Mouse (Mus musculus) gastrocnemius, postnatal 14 days (tissue): ENCODE data around the gene Akt1s1. TPM values are rescaled to one million over a fixed set of nuclear protein-coding genes. Genes with fewer than 3 reads are reported as not detected.

ENCODE experiments used
- DNase-seq: peaks from one replicate; pipeline ENCODE4 v3.0.0; 2021; ENCODE audit warnings: mixed read lengths
- intact Hi-C: fragments of 180-260 bp; cut with DNase I; formaldehyde crosslinking; loops from one replicate; pipeline ENCODE4 v1.15.1; 2025; ENCODE audit warnings: low total_unique reads
- microRNA-seq, 2 experiments: library from miRNA; unstranded; fragments of <30 nt; microRNA quantifications; one replicate each; pipeline ENCODE4 v1.2.0; 2021
- total RNA-seq, 2 experiments: library from RNA; stranded (reverse); gene quantifications; 2 replicates each; pipeline ENCODE4 v1.2.3; 2021

Gene Akt1s1
- total RNA-seq, 2 experiments from 2014 or later = 85.9 to 86.7 TPM

DNA sequence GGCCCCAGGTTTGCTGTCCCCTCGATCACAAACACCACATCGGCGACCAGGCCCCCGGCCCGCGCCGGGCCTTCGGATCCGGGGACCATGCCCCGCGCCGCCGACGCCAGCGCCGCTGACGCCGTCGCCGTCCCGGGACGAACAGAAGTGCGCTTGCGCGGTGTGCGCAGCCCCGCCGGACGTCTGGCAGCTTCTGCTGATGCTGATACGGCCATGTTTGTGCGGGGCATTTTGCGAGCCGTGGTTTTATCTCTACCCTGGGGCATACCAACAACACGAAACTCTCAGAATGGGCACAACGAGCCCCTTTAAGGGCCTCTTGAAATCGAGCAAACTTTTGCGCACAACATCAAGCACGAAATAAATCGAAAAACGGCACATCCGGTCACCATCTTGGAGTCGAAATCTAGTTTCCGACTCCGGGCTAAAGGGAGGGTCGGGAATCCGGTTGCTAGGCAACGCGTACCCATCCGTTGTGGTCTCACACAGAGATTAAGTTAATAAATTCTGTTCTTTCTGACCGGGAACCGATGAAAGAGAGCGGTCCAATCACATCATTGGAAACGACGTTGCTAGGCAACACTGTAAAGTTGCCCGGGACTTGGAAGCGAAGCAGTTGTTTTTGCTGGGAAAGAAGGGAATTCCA is 43.6 kb downstream of the Akt1s1 start, which contains the start of gene Med25:
Med25 (minus strand) TSS at position 437 of the 646 bp plus-strand sequence.
- intact Hi-C loops = no loop called here

GRCm38 (mm10) chr7:44893197-44893596 is 44.4 kb downstream of the Akt1s1 start:
- DNase-seq = no peak
- intact Hi-C loops = no loop called here

More for the DNA sequence above, 43.6 kb downstream of the Akt1s1 start, which contains the start of gene Med25:
- peak; percentile 88 for DNase-seq

DNA sequence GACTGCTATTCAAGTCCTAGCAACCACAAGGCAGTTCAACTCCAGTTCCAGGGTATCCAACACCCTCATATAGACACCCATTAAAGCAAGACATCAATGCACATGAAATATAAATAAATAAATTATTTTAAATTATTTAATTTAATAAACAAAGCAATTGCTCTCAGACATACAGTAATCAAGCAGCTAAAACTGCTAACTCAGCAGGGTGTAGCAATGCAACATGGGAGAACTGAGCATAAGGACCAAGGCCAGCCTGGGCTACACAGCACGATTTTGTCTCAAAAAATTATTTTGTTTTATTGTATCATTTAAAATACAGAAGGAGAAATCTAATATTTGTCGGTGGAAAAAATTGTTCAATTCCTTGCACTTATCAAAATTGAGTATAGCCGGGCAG is 45.4 kb downstream of the Akt1s1 start:
- intact Hi-C loops = no loop called here
- no peak for DNase-seq

DNA sequence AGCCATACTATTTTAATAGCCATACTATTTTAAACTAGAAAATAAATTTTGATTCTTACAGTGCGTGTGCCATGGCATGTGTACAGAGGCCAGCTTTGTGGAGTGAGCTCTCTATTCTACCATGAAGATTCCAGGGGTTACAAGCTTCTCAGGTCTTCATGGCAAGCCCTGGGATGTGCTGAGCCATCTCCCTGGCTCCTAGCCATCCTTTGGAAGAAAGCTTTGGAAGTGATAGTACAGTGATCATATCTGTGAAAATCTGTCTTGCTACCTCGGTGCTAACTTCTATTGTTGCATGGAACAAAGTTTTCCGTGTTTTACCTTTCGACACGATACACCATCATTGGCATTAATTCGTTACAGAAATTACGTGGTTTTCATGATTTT is 46.4 kb downstream of the Akt1s1 start:
- intact Hi-C loops = no loop called here
- no peak for DNase-seq

- intact Hi-C loops = no loop called here
Measured at GRCm38 (mm10) chr7:44895593-44896434, 47.0 kb downstream of the Akt1s1 start, which contains the start of gene Fuz. Fuz (plus strand) TSS chr7:44896079.

DNA sequence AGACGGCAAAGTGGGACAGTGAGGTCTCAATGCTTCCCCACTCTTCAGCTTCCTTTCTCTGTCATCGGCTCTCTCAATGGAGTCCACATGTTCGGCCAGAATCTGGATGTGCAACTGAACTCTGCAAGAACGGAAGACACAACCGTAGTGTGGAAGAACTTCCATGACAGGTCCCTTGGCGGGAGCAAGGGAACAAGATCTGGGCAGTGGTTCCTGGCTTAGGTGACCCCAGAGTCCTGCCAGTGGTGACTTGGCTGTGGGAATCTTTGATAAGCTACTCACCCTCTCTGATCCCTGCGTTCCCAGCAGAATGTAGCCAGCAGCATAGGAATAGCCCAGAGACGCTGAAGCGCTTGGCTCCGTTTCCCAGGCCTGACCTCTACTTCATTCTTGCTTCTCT is 47.7 kb downstream of the Akt1s1 start:
- DNase-seq = peak; percentile 45
- intact Hi-C loops = no loop called here

More at GRCm38 (mm10) chr7:44895593-44896434, 47.0 kb downstream of the Akt1s1 start, which contains the start of gene Fuz:
- peak; percentile 91 for DNase-seq

GRCm38 (mm10) chr7:44898607-44899006 is 49.8 kb downstream of the Akt1s1 start:
- intact Hi-C loops = no loop called here

GRCm38 (mm10) chr7:44900632-44901031 is 51.8 kb downstream of the Akt1s1 start:
- intact Hi-C loops = loop anchor here (10.0 kb wide), 1 partner anchor 54 kb away; no protein-coding TSS in a partner anchor
- DNase-seq = no peak

More at GRCm38 (mm10) chr7:44898607-44899006, 49.8 kb downstream of the Akt1s1 start:
- no peak for DNase-seq

DNA sequence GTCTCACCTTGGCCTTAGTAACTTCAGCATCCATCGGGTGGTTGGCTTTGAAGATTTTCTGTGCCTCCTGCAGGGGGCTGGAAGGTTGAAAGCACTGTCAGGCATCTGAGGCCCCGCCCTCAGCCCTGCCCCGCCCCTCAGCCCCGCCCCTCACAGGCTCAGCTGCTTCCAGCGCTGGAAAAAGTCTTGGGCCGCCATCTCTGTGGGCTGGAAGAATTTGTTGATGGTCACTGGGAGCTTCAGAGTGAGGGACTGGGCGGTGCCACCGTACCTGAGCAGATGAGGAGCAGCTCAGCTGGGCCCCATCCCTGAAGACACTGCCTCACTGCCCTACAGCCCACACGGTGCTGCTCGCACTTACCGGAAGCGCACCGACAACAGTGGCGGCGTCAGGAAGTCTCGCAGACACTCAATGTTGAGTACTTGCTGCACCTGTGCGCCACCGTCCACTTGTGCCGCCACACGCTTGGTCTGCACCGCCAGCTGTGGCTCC is 52.5 kb downstream of the Akt1s1 start:
- intact Hi-C loops = loop anchor here (10.0 kb wide), 1 partner anchor 54 kb away; no protein-coding TSS in a partner anchor
- DNase-seq = no peak

Small RNAs within 50 kb of the gene (microRNA-seq; reads per million reads assigned to microRNA genes)
- gene Mir707 = 0 reads per million in 2 experiments

Other genes starting within 250 kb of the Akt1s1 start
- gene Myh14, start 178.1 kb upstream of the Akt1s1 start, total RNA-seq = 10 to 100 TPM; 20.6 to 24.4 TPM
- gene Izumo2, start 140.2 kb upstream of the Akt1s1 start, total RNA-seq = not detected
- gene Vrk3, start 100.6 kb upstream of the Akt1s1 start, total RNA-seq = 10 to 100 TPM; 14.5 to 16.2 TPM
- under 1 TPM in 1 of 2 experiments, not detected in 1; 0.16 TPM for gene Zfp473, start 97.9 kb upstream of the Akt1s1 start, total RNA-seq
- 10 to 100 TPM; 21.2 to 28.1 TPM for gene Nup62, start 32.9 kb upstream of the Akt1s1 start, total RNA-seq
- gene Il4i1, start 32.6 kb upstream of the Akt1s1 start, total RNA-seq = 1 to 10 TPM; 2.3 to 2.6 TPM
- gene Atf5, start 32.3 kb upstream of the Akt1s1 start, total RNA-seq = 10 to 100 TPM; 54.5 to 62.2 TPM
- gene Tbc1d17, start 88 bp downstream of the Akt1s1 start, total RNA-seq = 10 to 100 TPM; 28.2 to 38.9 TPM
- gene Pnkp, start 8.1 kb downstream of the Akt1s1 start, total RNA-seq = 10 to 100 TPM; 15.1 to 16.6 TPM
- gene Ptov1, start 20.8 kb downstream of the Akt1s1 start, total RNA-seq = 100 to 1,000 TPM; 161 to 167 TPM
- 10 to 100 TPM; 48.0 to 49.7 TPM for gene Med25, start 43.7 kb downstream of the Akt1s1 start, total RNA-seq
- 10 to 100 TPM; 18.8 to 23.4 TPM for gene Fuz, start 47.1 kb downstream of the Akt1s1 start, total RNA-seq
- 10 to 100 TPM; 55.4 to 60.8 TPM for gene Ap2a1, start 80.5 kb downstream of the Akt1s1 start, total RNA-seq
- gene Tsks, start 94.2 kb downstream of the Akt1s1 start, total RNA-seq = not detected
- 1 to 10 TPM; 2.3 to 2.7 TPM for gene Cpt1c, start 125.9 kb downstream of the Akt1s1 start, total RNA-seq
- 100 to 1,000 TPM; 144 to 227 TPM for gene Prmt1, start 137.6 kb downstream of the Akt1s1 start, total RNA-seq
- 10 to 100 TPM; 20.0 to 22.2 TPM for gene Irf3, start 148.7 kb downstream of the Akt1s1 start, total RNA-seq
- gene Bcl2l12, start 149.7 kb downstream of the Akt1s1 start, total RNA-seq = 10 to 100 TPM in 1 of 2 experiments, 1 to 10 TPM in 1; 10.0 to 10.6 TPM
- gene Scaf1, start 167.4 kb downstream of the Akt1s1 start, total RNA-seq = 10 to 100 TPM; 35.6 to 40.1 TPM
- gene Rras, start 169.0 kb downstream of the Akt1s1 start, total RNA-seq = 10 to 100 TPM; 43.1 to 53.1 TPM
- 10 to 100 TPM; 17.9 to 29.6 TPM for gene Prr12, start 203.9 kb downstream of the Akt1s1 start, total RNA-seq
- gene Nosip, start 213.4 kb downstream of the Akt1s1 start, total RNA-seq = 10 to 100 TPM; 34.3 to 35.2 TPM
- gene Prrg2, start 213.7 kb downstream of the Akt1s1 start, total RNA-seq = 1 to 10 TPM; 7.2 to 7.6 TPM
- gene Rcn3, start 243.2 kb downstream of the Akt1s1 start, total RNA-seq = 10 to 100 TPM; 57.2 to 80.5 TPM